Comparison of ENCODE assay signal across 8 mouse cellular contexts in the genomic region with DNA sequence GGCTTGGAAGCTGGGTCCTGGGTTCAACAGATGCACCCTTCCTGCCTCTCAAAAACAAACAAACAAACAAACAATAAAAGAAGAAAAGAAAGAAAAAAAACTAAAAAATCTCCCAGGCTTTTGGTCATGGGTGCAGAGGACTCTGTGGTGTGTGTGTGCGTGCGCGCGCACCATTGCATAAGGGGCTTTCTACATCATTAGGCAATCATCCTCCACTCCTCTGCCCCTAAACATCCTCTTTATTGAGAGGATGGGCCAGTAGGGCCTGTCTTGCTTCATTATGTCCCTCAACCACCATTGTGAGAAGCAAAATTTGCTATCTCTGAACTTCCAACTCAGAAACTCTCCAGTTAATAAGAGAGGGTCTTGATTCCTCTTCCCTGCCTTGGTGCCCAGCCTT. TPM values are rescaled to one million over a fixed set of nuclear protein-coding genes. Genes with fewer than 3 reads are reported as not detected.
A peak's percentile ranks its signal among the peaks of the same experiment; 100 is the strongest.
DNase-seq lines count a peak whose midpoint lies in the region; ATAC-seq and TF ChIP-seq lines count a peak whose summit lies in the region.

No protein-coding gene starts in this region.

- no peaks in the 10 kb centered on the region; the same call in 1 of the 2 replicates for H3K4me1 ChIP-seq in liver, embryonic 16.5 days (ENCODE audit: control insufficient read depth, low read depth, low read length)
- H3K4me1 ChIP-seq in small intestine, adult 2 months (ENCODE audit: control insufficient read depth, insufficient read depth, insufficient read length, low read length), result no peaks in the 10 kb centered on the region

- peak; percentile 60 for ATAC-seq in granulocyte monocyte progenitor cell, adult 5-6 weeks (replicated peaks; ENCODE audit: poor library complexity, severe bottlenecking)
- ATAC-seq in liver, embryonic 16.5 days (ENCODE audit: low read depth), result no peak

- no peak for TF ChIP-seq CTCF in small intestine, adult 2 months (IDR thresholded peaks at IDR 0.05; ENCODE audit: extremely low read depth, insufficient read length, insufficient replicate concordance, low read depth, low read length)

- peak overlapping the region; percentile 64; the same call in 1 of the 2 replicates for H3K4me3 ChIP-seq in liver, embryonic 16.5 days (ENCODE audit: low read depth, low read length)
- H3K4me3 ChIP-seq in small intestine, adult 2 months (ENCODE audit: low read depth, low read length), result 0 out of 2 replicates have a peak overlapping the region, but pooled peaks have one; percentile 64

- H3K4me2 ChIP-seq in liver, embryonic 16.5 days (ENCODE audit: low read depth, low read length), result peak overlapping the region; percentile 63; the same call in 1 of the 2 replicates

- no peaks in the 10 kb centered on the region for H3K36me3 ChIP-seq in liver, embryonic 16.5 days (ENCODE audit: control insufficient read depth, insufficient read depth)
- no peaks in the 10 kb centered on the region for H3K36me3 ChIP-seq in small intestine, adult 2 months (ENCODE audit: control insufficient read depth, insufficient read depth, low read length)

- no peaks in the 10 kb centered on the region for H3K9me3 ChIP-seq in liver, embryonic 16.5 days (replicated peaks; ENCODE audit: control insufficient read depth, low read length)

- peaks cover 23% of the 10 kb centered on the region for H3K27me3 ChIP-seq in liver, embryonic 16.5 days (ENCODE audit: control insufficient read depth, insufficient read depth, low read depth, low read length)
- peaks cover 11% of the 10 kb centered on the region for H3K27me3 ChIP-seq in small intestine, adult 2 months (ENCODE audit: control insufficient read depth, insufficient read depth, low read length)

- DNase-seq in layer of hippocampus, adult 9-11 months, result peak; percentile 64
- DNase-seq in layer of hippocampus, adult 18-20 months (ENCODE audit: low spot score in 2 of 2), result no peak
- DNase-seq in right cerebral cortex, adult 2 months (ENCODE audit: low spot score in 2 of 2), result no peak
- DNase-seq in gastrocnemius, adult 18-20 months (ENCODE audit: low spot score), result no peak
- no peak for DNase-seq in cerebellum, adult 9-11 months

- H3K27ac ChIP-seq in liver, embryonic 16.5 days (ENCODE audit: low read length), result peak overlapping the region; percentile 86
- peak overlapping the region; percentile 52; the same call in 1 of the 2 replicates for H3K27ac ChIP-seq in small intestine, adult 2 months (ENCODE audit: insufficient read depth, low read depth, low read length)

- no peak for TF ChIP-seq POLR2A in small intestine, adult 2 months (IDR thresholded peaks at IDR 0.05; ENCODE audit: low read depth, low read length)

- no peak overlapping the region for H3K9ac ChIP-seq in liver, embryonic 16.5 days (ENCODE audit: low read depth, low read length)

- 64% methylated on average over 4 of the region's 4 CpGs for WGBS in liver, embryonic 16.5 days (ENCODE audit: insufficient replicate concordance)
- WGBS in small intestine, adult 2 months, result 87% methylated on average over 4 of the region's 4 CpGs

RNA-seq across cellular contexts. Expression of a gene that starts 0.7 kb away (rescaled TPM):
- 100 to 1,000 TPM; 295 to 305 TPM for total RNA-seq in layer of hippocampus, adult 18-20 months (2021)
- total RNA-seq in granulocyte monocyte progenitor cell, adult 5-6 weeks (2014; fragmentation: Nextera tagmentation), result 77.4 and 88.0 TPM in 2 replicates
- 63.8 and 83.6 TPM in 2 replicates for total RNA-seq in granulocyte monocyte progenitor cell, adult 5-6 weeks (2017)
- 24.7 and 27.8 TPM in 2 replicates for polyA plus RNA-seq in liver, embryonic 16.5 days (2015; fragmentation: Nextera tagmentation; extraction: Ambion mirVana)
- polyA plus RNA-seq in small intestine, adult 2 months (2012; rRNA removed), result 14.1 and 16.0 TPM in 2 replicates
- 1 to 10 TPM; 4.7 to 9.2 TPM for total RNA-seq in gastrocnemius, adult 18-20 months (2021)

RNA-seq across cellular contexts. Expression of a gene that starts 55.5 kb away (rescaled TPM):
- under 1 TPM; 0.22 to 0.43 TPM for total RNA-seq in layer of hippocampus, adult 18-20 months (2021)
- total RNA-seq in granulocyte monocyte progenitor cell, adult 5-6 weeks (2014; fragmentation: Nextera tagmentation), result not detected in 2 replicates
- total RNA-seq in granulocyte monocyte progenitor cell, adult 5-6 weeks (2017), result 0.15 TPM in 1 of 2 replicates, not detected in the other
- 0.05 TPM in 1 of 2 replicates, not detected in the other for polyA plus RNA-seq in liver, embryonic 16.5 days (2015; fragmentation: Nextera tagmentation; extraction: Ambion mirVana)
- polyA plus RNA-seq in small intestine, adult 2 months (2012; rRNA removed), result not detected in 2 replicates
- total RNA-seq in gastrocnemius, adult 18-20 months (2021), result not detected

Comparison
In these comparisons a context has a peak if more than half of its experiments do, and no peak if none do; other contexts are left out.
1. RNA of a gene that starts 0.7 kb away (total RNA-seq): 295 to 305 TPM in layer of hippocampus, adult 18-20 months and 63.8 to 88.0 TPM in granulocyte monocyte progenitor cell, adult 5-6 weeks; 4.7 to 9.2 TPM in gastrocnemius, adult 18-20 months; every median in the first group is over 4 times any median in the second.